Mouse (Mus musculus) ES-Bruce4 (cell line): Measurements from ENCODE around the gene Add3.

Experiments
- CTCF ChIP-seq: IDR thresholded peaks from one replicate; pipeline ENCODE4 v1.8.1; 2011; ENCODE audit warnings: low read depth, low read length
- POLR2A ChIP-seq: IDR thresholded peaks from one replicate; pipeline ENCODE4 v1.8.1; 2011; ENCODE audit warnings: low read length; ENCODE audit not compliant: insufficient read depth

- TF ChIP-seq CTCF (no peak), POLR2A (no peak)
Measured at GRCm38 (mm10) chr19:53170651-53171050, 30.4 kb downstream of the Add3 start.
